Mouse (Mus musculus): ENCODE measurements at regions not wholly inside any gene's neighbourhood (a gene's known extent, or its start where the extent isn't known, plus 50 kb on each side); places are given as distances from the start of the nearest gene placed in this dataset.

DNA sequence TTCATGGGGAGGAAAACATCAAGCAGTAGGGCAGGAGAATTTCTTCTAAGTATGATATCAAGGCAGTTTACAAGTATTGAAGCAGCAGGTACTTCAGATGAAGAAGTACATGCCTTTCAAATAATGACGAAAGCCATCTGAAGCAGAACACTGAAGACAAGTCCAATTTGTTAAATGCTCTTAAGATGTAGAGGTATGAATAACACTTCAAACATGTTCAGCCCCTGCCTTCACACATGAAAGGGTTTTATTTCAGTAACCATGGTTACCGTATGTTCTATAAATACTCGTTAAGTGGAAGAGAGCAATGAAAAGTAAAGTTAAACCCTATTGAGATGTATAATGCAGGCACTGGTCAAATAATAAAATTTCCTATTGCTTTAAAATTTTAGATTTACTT, 101.8 kb downstream of the Mospd2 start:
- Histone ChIP-seq H3K4me1 (ENCODE audit: control insufficient read depth, insufficient read depth, low read length) (no peaks in the 10 kb centered on the region), H3K79me2 (replicated peaks; ENCODE audit: control insufficient read depth, insufficient read depth, low read length) (no peaks in the 10 kb centered on the region), H3K4me3 (no peak overlapping the region), H3K27ac (no peak overlapping the region), H3K27me3 (ENCODE audit: control insufficient read depth, insufficient read depth, low read length) (no peaks in the 10 kb centered on the region), H3K9ac (ENCODE audit: low read depth, low read length) (no peak overlapping the region), H3K36me3 (ENCODE audit: control insufficient read depth, insufficient read depth, low read length) (no peaks in the 10 kb centered on the region)
- WGBS, result 76% methylated on average over 3 of the region's 3 CpGs
- intact Hi-C loops (cut with DNase I), result no loop called here
- no peak for DNase-seq
- TF ChIP-seq EP300 (IDR thresholded peaks at IDR 0.05; ENCODE audit: insufficient read depth, low read depth, low read length), result no peak
- TF ChIP-seq POLR2A (IDR thresholded peaks at IDR 0.05; ENCODE audit: insufficient read depth, low read depth, low read length), result no peak
- TF ChIP-seq CTCF (IDR thresholded peaks at IDR 0.05), result no peak

DNA sequence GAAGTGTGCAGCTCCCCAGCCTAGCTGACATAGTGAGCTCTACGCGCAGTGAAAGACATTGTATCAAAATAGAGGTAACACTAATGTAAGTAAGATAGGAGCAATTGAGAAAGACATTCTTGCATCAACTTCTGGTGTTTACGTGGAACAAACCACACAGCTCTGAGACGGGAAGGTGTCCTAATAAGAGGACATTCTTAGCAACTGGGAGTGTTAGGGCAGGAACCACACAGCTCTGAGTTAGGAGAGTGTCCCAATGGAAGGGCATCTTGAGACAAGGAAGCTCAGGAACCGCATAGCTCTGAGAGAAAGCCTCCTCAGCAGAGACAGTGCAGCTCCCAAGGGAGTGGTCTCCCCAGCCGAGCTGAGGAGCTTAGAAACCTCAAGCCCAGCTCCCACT, 139.8 kb downstream of the Mospd2 start:
- TF ChIP-seq CTCF (IDR thresholded peaks at IDR 0.05) (no peak), EP300 (IDR thresholded peaks at IDR 0.05; ENCODE audit: insufficient read depth, low read depth, low read length) (no peak), POLR2A (IDR thresholded peaks at IDR 0.05; ENCODE audit: insufficient read depth, low read depth, low read length) (no peak)
- Histone ChIP-seq H3K79me2 (replicated peaks; ENCODE audit: control insufficient read depth, insufficient read depth, low read length) (no peaks in the 10 kb centered on the region), H3K4me3 (no peak overlapping the region), H3K27ac (no peak overlapping the region), H3K9ac (ENCODE audit: low read depth, low read length) (no peak overlapping the region), H3K36me3 (ENCODE audit: control insufficient read depth, insufficient read depth, low read length) (no peaks in the 10 kb centered on the region), H3K4me1 (ENCODE audit: control insufficient read depth, insufficient read depth, low read length) (no peaks in the 10 kb centered on the region), H3K27me3 (ENCODE audit: control insufficient read depth, insufficient read depth, low read length) (no peaks in the 10 kb centered on the region)
- 71% methylated on average over 6 of the region's 6 CpGs for WGBS
- intact Hi-C loops (cut with DNase I), result no loop called here
- no peak for DNase-seq

DNA sequence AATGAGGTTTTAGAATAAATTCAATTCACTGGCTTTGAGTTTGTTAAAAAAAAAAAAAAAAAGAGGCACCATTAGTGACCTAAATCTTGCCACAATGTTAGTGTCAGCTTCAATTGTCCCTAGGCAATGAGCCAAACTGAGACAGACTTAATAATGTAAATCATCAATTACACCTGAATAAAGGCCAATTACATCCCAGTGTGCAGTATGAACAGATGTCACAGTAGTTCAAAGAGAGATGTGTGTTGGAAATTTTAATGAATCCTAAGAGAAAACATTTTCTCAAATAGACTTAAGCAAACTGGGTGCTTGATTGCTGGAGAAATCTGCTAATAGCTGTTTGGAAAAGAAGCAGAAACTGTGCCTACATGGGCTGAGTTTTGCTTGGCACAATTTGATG, 159.3 kb downstream of the Mospd2 start:
- Histone ChIP-seq H3K27ac (no peak overlapping the region), H3K4me3 (no peak overlapping the region), H3K79me2 (replicated peaks; ENCODE audit: control insufficient read depth, insufficient read depth, low read length) (no peaks in the 10 kb centered on the region), H3K36me3 (ENCODE audit: control insufficient read depth, insufficient read depth, low read length) (no peaks in the 10 kb centered on the region), H3K9ac (ENCODE audit: low read depth, low read length) (no peak overlapping the region), H3K4me1 (ENCODE audit: control insufficient read depth, insufficient read depth, low read length) (no peaks in the 10 kb centered on the region), H3K27me3 (ENCODE audit: control insufficient read depth, insufficient read depth, low read length) (no peaks in the 10 kb centered on the region)
- no peak for TF ChIP-seq POLR2A (IDR thresholded peaks at IDR 0.05; ENCODE audit: insufficient read depth, low read depth, low read length)
- no peak for TF ChIP-seq EP300 (IDR thresholded peaks at IDR 0.05; ENCODE audit: insufficient read depth, low read depth, low read length)
- TF ChIP-seq CTCF (IDR thresholded peaks at IDR 0.05), result no peak
- intact Hi-C loops (cut with DNase I), result no loop called here
- DNase-seq, result no peak

DNA sequence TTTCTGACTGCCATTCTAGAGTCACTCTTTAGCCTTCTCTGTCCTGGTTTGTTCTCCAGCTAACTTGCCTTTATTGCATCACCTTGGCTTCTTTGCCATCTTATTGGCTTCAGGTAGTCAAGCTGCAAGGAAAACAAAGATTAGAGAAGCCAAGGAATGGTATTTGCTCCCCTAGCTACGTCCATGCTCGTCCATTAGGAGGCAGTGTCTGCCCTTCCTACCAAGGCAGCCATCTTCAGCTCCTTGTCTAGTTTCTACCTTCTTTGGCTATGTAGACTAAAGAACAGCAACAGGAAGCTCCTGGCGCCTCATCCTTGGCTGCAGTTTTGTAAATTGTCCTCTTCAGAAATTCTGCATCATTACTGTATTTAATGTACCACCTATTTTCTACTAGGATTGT, 192.9 kb downstream of the Mospd2 start:
- Histone ChIP-seq H3K79me2 (replicated peaks; ENCODE audit: control insufficient read depth, insufficient read depth, low read length) (no peaks in the 10 kb centered on the region), H3K27ac (no peak overlapping the region), H3K27me3 (ENCODE audit: control insufficient read depth, insufficient read depth, low read length) (no peaks in the 10 kb centered on the region), H3K9ac (ENCODE audit: low read depth, low read length) (no peak overlapping the region), H3K36me3 (ENCODE audit: control insufficient read depth, insufficient read depth, low read length) (no peaks in the 10 kb centered on the region), H3K4me1 (ENCODE audit: control insufficient read depth, insufficient read depth, low read length) (no peaks in the 10 kb centered on the region), H3K4me3 (no peak overlapping the region)
- TF ChIP-seq POLR2A (IDR thresholded peaks at IDR 0.05; ENCODE audit: insufficient read depth, low read depth, low read length), result no peak
- TF ChIP-seq EP300 (IDR thresholded peaks at IDR 0.05; ENCODE audit: insufficient read depth, low read depth, low read length), result 0 out of 2 replicates have a peak, but pooled peaks have one; percentile 25
- peak; percentile 62 for TF ChIP-seq CTCF (IDR thresholded peaks at IDR 0.05)
- WGBS, result 32% methylated on average over 3 of the region's 3 CpGs
- DNase-seq, result no peak
- intact Hi-C loops (cut with DNase I), result no loop called here

DNA sequence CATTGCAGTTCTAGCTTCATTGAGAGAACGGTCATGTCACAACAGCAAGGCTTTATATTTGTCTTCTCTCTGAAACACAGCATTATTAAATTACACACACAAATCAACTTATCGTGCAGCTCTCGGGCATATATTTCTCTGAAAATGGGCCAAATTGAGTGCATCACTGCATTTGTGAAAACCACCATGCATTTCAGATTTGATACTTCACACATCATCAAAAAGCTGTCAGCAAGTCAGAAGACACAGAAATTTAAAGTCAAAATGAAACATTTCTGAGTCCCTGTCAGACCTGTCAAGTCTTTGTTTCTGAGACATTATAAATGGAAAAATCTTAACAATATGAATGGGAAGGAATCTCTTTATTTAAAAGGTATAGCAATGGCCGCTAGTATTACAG, 215.3 kb downstream of the Mospd2 start:
- WGBS, result 80% methylated on average over 4 of the region's 4 CpGs
- no peak overlapping the region for H3K9ac ChIP-seq (ENCODE audit: low read depth, low read length)
- TF ChIP-seq CTCF (IDR thresholded peaks at IDR 0.05) (no peak), POLR2A (IDR thresholded peaks at IDR 0.05; ENCODE audit: insufficient read depth, low read depth, low read length) (no peak), EP300 (IDR thresholded peaks at IDR 0.05; ENCODE audit: insufficient read depth, low read depth, low read length) (no peak)
- H3K36me3 ChIP-seq (ENCODE audit: control insufficient read depth, insufficient read depth, low read length), result no peaks in the 10 kb centered on the region
- intact Hi-C loops (cut with DNase I), result no loop called here
- no peaks in the 10 kb centered on the region for H3K79me2 ChIP-seq (replicated peaks; ENCODE audit: control insufficient read depth, insufficient read depth, low read length)
- no peaks in the 10 kb centered on the region for H3K27me3 ChIP-seq (ENCODE audit: control insufficient read depth, insufficient read depth, low read length)
- no peak overlapping the region for H3K4me3 ChIP-seq
- H3K4me1 ChIP-seq (ENCODE audit: control insufficient read depth, insufficient read depth, low read length), result no peaks in the 10 kb centered on the region
- no peak for DNase-seq
- H3K27ac ChIP-seq, result no peak overlapping the region

DNA sequence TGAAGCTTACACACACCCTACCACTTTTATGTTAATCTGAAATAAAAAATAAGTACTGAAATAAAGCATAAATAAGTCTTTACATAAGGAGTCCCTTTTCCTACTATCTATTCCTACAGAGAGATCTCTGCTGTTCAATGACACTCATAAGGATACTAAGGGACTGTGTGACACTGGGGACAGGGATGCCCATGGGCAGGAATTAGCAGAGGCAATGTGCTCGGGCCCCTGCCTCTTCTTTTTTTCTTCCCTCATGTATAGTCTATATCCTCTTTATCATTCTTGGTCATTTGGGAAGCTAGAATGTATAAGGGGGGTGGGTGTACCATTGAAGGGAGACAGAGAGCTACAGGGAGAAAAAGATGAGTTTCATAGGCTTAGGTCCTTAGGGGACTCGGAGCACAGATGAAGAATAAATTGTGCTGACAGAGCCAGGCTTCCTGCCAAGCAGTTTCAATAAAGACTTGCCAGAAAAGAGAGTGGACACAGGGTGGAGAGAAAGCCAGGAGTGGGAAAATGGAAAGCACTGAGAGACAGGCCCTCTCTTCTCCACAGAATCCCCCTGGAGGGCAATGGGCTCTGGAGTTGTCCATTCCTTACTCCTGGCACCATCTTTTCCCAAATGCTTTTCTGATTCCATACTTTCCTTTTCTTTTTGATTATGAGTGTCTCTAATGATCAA, 216.3 kb downstream of the Mospd2 start:
- no peaks in the 10 kb centered on the region for H3K79me2 ChIP-seq (replicated peaks; ENCODE audit: control insufficient read depth, insufficient read depth, low read length)
- intact Hi-C loops (cut with DNase I), result no loop called here
- TF ChIP-seq CTCF (IDR thresholded peaks at IDR 0.05) (no peak), POLR2A (IDR thresholded peaks at IDR 0.05; ENCODE audit: insufficient read depth, low read depth, low read length) (no peak), EP300 (IDR thresholded peaks at IDR 0.05; ENCODE audit: insufficient read depth, low read depth, low read length) (no peak)
- H3K4me1 ChIP-seq (ENCODE audit: control insufficient read depth, insufficient read depth, low read length), result no peaks in the 10 kb centered on the region
- no peak overlapping the region for H3K27ac ChIP-seq
- no peaks in the 10 kb centered on the region for H3K36me3 ChIP-seq (ENCODE audit: control insufficient read depth, insufficient read depth, low read length)
- DNase-seq, result no peak
- no peak overlapping the region for H3K9ac ChIP-seq (ENCODE audit: low read depth, low read length)
- no peaks in the 10 kb centered on the region for H3K27me3 ChIP-seq (ENCODE audit: control insufficient read depth, insufficient read depth, low read length)
- no peak overlapping the region for H3K4me3 ChIP-seq
- 44% methylated on average over 2 of the region's 2 CpGs for WGBS
